Mouse (Mus musculus) lung, embryonic 16.5 days (tissue): Measurements from ENCODE around the gene Ybx1. TPM values are rescaled to one million over a fixed set of nuclear protein-coding genes. Genes with fewer than 3 reads are reported as not detected.

Source experiments
- ATAC-seq: fragments of 200-750 bp; cut with Nextera tagmentation; 2 replicates; pipeline ENCODE4 v1.8.0; 2017; ENCODE audit warnings: low read depth, mild to moderate bottlenecking, moderate library complexity
- H3K27ac ChIP-seq: fragments of 300-500 bp; sonication (generic); 2 replicates; pipeline ENCODE4 v1.5.1; 2014; ENCODE audit warnings: mild to moderate bottlenecking, control low read depth, low read length
- H3K27me3 ChIP-seq: fragments of 300-500 bp; sonication (generic); 2 replicates; pipeline ENCODE4 v1.6.1; 2014; ENCODE audit warnings: low read depth, low read length, mixed read lengths; ENCODE audit not compliant: control insufficient read depth, insufficient read depth
- H3K36me3 ChIP-seq: fragments of 300-500 bp; sonication (generic); 2 replicates; pipeline ENCODE4 v1.6.1; 2014; ENCODE audit warnings: low read length; ENCODE audit not compliant: control insufficient read depth, insufficient read depth
- H3K4me1 ChIP-seq: fragments of 300-500 bp; sonication (generic); replicated peaks from 2 replicates; pipeline ENCODE4 v1.6.1; 2014; ENCODE audit warnings: low read length, mixed read lengths; ENCODE audit not compliant: control insufficient read depth, insufficient read depth
- H3K4me2 ChIP-seq: fragments of 300-500 bp; sonication (generic); 2 replicates; pipeline ENCODE4 v1.6.1; 2014; ENCODE audit warnings: low read depth, low read length, control low read depth
- H3K4me3 ChIP-seq: fragments of 300-500 bp; sonication (generic); 2 replicates; pipeline ENCODE4 v1.5.1; 2014; ENCODE audit warnings: mild to moderate bottlenecking, low read length, control low read depth
- H3K9ac ChIP-seq: fragments of 300-500 bp; sonication (generic); 2 replicates; pipeline ENCODE4 v1.6.1; 2014; ENCODE audit warnings: low read length, control low read depth
- H3K9me3 ChIP-seq: fragments of 300-500 bp; sonication (generic); 2 replicates; pipeline ENCODE4 v1.6.1; 2016; ENCODE audit warnings: low read length; ENCODE audit not compliant: control insufficient read depth
- WGBS: fragments of 180-500 bp; shearing (Covaris S2); extraction: QIAGEN DNeasy Blood & Tissue Kit; methylation state at CpG from one replicate; pipeline ENCODE4 v1.1.7; 2014; 5-methylcytosine and 5-hydroxymethylcytosine counted together
- polyA plus RNA-seq: library from polyadenylated mRNA; unstranded; fragments of >200 nt; fragmentation: Nextera tagmentation; extraction: Ambion mirVana; gene quantifications from 2 replicates; pipeline ENCODE4 v1.2.1, GENCODE M21; 2015

The Ybx1 gene
- polyA plus RNA-seq, 1 experiment from 2014 or later, result 442 TPM

GRCm38 (mm10) chr4:119257083-119257482 lies 37.3 kb downstream of the Ybx1 start:
- Histone ChIP-seq H3K27me3 (no peaks in the 10 kb centered on the region), H3K9me3 (no peaks in the 10 kb centered on the region), H3K4me1 (peaks cover 6% of the 10 kb centered on the region), H3K4me2 (no peak overlapping the region), H3K36me3 (no peaks in the 10 kb centered on the region), H3K27ac (no peak overlapping the region), H3K9ac (no peak overlapping the region), H3K4me3 (no peak overlapping the region)
- no peak for ATAC-seq
- WGBS, result 60% methylated on average over 6 of the region's 6 CpGs

GRCm38 (mm10) chr4:119255351-119255750 lies 39.1 kb downstream of the Ybx1 start, which contains the start of gene Cldn19:
Cldn19 (plus strand) TSS chr4:119255414.
- H3K36me3 ChIP-seq, result no peaks in the 10 kb centered on the region
- peaks cover 6% of the 10 kb centered on the region for H3K4me1 ChIP-seq
- ATAC-seq, result no peak
- 82% methylated on average over 12 of the region's 12 CpGs for WGBS
- no peak within 1 kb of the TSS for H3K27ac ChIP-seq
- no peaks in the 10 kb centered on the region for H3K9me3 ChIP-seq
- H3K4me3 ChIP-seq, result no peak within 1 kb of the TSS
- peak within 1 kb of the TSS; percentile 13; the same call in 1 of the 2 replicates for H3K9ac ChIP-seq
- H3K4me2 ChIP-seq, result no peak within 1 kb of the TSS
- no peaks in the 10 kb centered on the region for H3K27me3 ChIP-seq

- Histone ChIP-seq H3K9ac (0 out of 2 replicates have a peak overlapping the region, but pooled peaks have one; percentile 10), H3K27me3 (no peaks in the 10 kb centered on the region), H3K36me3 (no peaks in the 10 kb centered on the region), H3K4me3 (no peak overlapping the region), H3K4me2 (no peak overlapping the region), H3K9me3 (no peaks in the 10 kb centered on the region), H3K27ac (no peak overlapping the region), H3K4me1 (peaks cover 6% of the 10 kb centered on the region)
- WGBS, result 41% methylated on average over 9 of the region's 9 CpGs
- peak; percentile 68 for ATAC-seq
Observed at GRCm38 (mm10) chr4:119254012-119254618, 40.3 kb downstream of the Ybx1 start.

DNA sequence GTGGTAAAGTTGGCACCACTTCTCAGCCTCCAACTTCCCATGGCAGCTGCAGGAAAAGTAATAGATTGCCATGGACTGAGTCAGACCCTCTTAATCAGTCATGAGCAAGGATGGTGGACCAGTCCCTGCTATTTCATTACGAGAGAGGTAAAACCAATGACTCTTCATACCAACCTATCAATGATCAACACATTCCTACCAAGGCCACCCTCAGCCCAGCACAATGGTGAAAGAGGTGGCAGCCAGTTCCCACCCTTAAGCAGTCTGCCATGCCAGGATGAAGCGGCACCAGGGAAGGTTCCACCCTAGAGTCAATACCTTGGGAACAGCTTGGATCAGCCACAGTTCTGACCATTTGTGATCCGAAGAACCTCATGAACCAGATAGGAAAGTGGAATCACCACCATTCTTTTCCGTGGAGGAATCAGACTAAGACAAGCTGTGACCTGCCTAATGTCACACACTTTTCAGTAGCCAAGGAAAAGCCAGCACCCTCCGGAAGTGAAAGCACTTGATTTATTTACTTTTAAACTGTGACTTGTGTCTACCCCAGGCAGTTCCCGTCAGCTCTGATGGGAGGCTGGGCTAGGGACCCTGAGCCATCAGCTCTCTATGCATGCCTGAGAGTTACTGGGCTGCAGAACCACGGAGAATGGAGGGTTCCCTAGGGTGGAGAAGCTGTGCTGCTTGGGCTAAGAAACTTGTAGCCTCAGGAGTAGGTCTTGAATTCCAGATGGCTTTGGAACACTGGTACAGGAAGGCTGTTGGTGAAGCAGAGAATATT lies 42.2 kb downstream of the Ybx1 start:
- H3K4me1 ChIP-seq, result peaks cover 17% of the 10 kb centered on the region
- WGBS, result 38% methylated on average over 7 of the region's 7 CpGs
- 0 out of 2 replicates have a peak, but pooled peaks cover 3% of the 10 kb centered on the region for H3K36me3 ChIP-seq
- H3K9me3 ChIP-seq, result no peaks in the 10 kb centered on the region
- no peak overlapping the region for H3K27ac ChIP-seq
- no peak for ATAC-seq
- no peak overlapping the region for H3K4me2 ChIP-seq
- H3K9ac ChIP-seq, result no peak overlapping the region
- no peaks in the 10 kb centered on the region for H3K27me3 ChIP-seq
- no peak overlapping the region for H3K4me3 ChIP-seq

DNA sequence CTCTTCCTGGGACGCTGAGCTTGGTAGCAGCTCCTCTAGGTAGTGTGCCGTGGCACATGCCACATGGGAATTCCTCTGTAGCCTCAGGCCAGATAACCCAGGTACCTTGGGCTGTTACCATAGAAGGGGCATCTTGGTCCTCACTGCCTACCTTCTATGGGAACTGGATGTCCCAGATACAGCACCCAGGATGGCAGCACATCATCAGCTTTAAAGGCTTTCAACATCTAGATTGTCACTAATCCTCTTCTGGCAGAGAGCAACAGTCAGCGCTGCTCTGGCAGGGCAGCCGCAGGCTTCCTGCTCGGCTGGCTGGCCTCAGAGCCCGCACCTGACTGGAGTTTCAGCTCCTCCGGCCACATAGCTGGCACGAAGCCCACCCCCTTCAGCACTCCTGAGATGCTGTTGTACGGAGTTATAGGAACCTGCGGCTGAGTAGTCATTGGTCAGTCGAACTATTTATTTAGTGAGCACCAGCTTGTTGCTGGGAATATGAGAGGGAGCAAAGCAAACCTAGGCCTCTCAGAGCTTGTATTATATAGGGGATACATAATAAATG lies 45.9 kb downstream of the Ybx1 start:
- H3K36me3 ChIP-seq, result 0 out of 2 replicates have a peak, but pooled peaks cover 3% of the 10 kb centered on the region
- H3K4me1 ChIP-seq, result peaks cover 29% of the 10 kb centered on the region
- H3K4me2 ChIP-seq, result no peak overlapping the region
- peak; percentile 43; the same call in 1 of the 2 replicates for ATAC-seq
- H3K9ac ChIP-seq, result no peak overlapping the region
- WGBS, result 66% methylated on average over 11 of the region's 11 CpGs
- H3K27me3 ChIP-seq, result no peaks in the 10 kb centered on the region
- peak overlapping the region; percentile 51 for H3K27ac ChIP-seq
- H3K4me3 ChIP-seq, result no peak overlapping the region
- H3K9me3 ChIP-seq, result no peaks in the 10 kb centered on the region

GRCm38 (mm10) chr4:119247462-119248235 lies 46.8 kb downstream of the Ybx1 start:
- Histone ChIP-seq H3K9ac (peak overlapping the region; percentile 49; the same call in 1 of the 2 replicates), H3K27ac (peak overlapping the region; percentile 51), H3K4me1 (peaks cover 29% of the 10 kb centered on the region), H3K36me3 (0 out of 2 replicates have a peak, but pooled peaks cover 3% of the 10 kb centered on the region), H3K27me3 (no peaks in the 10 kb centered on the region), H3K4me3 (no peak overlapping the region), H3K9me3 (no peaks in the 10 kb centered on the region), H3K4me2 (no peak overlapping the region)
- WGBS, result 38% methylated on average over 13 of the region's 13 CpGs
- ATAC-seq, result peak; percentile 81

GRCm38 (mm10) chr4:119246688-119247225 lies 47.6 kb downstream of the Ybx1 start:
- H3K27me3 ChIP-seq, result no peaks in the 10 kb centered on the region
- 0 out of 2 replicates have a peak, but pooled peaks cover 6% of the 10 kb centered on the region for H3K36me3 ChIP-seq
- H3K4me3 ChIP-seq, result no peak overlapping the region
- H3K9ac ChIP-seq, result no peak overlapping the region
- H3K9me3 ChIP-seq, result no peaks in the 10 kb centered on the region
- peaks cover 27% of the 10 kb centered on the region for H3K4me1 ChIP-seq
- no peak overlapping the region for H3K4me2 ChIP-seq
- 77% methylated on average over 14 of the region's 14 CpGs for WGBS
- no peak overlapping the region for H3K27ac ChIP-seq
- ATAC-seq, result no peak

DNA sequence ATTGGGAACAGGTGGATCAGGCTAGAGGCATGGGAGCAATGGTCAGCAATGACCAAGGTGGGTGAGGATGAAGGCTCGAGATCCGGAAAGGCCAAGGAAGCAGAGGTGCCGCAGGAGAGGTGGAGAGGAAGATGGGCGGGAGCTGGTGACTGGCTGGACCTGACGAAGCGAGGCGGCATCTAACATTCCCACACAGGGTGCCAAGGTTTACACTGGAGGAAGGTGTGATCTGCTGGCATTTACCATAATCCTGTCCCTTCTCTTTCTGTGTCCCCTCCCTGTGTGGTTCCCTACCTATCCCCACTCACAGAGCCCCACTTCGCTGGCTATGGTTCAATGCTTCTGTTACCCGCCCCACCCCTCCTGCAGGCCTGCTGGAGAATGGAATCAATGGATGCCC lies 48.4 kb downstream of the Ybx1 start:
- H3K27me3 ChIP-seq, result no peaks in the 10 kb centered on the region
- no peaks in the 10 kb centered on the region for H3K9me3 ChIP-seq
- no peak overlapping the region for H3K4me2 ChIP-seq
- H3K9ac ChIP-seq, result no peak overlapping the region
- peaks cover 27% of the 10 kb centered on the region for H3K4me1 ChIP-seq
- no peak overlapping the region; the same call in 1 of the 2 replicates for H3K27ac ChIP-seq
- no peak for ATAC-seq
- no peak overlapping the region for H3K4me3 ChIP-seq
- 86% methylated on average over 9 of the region's 9 CpGs for WGBS
- H3K36me3 ChIP-seq, result peaks cover 10% of the 10 kb centered on the region; the same call in 1 of the 2 replicates
